Mouse (Mus musculus) stomach, embryonic 14.5 days (tissue): ENCODE data around the gene Gm15448. TPM values are rescaled to one million over a fixed set of nuclear protein-coding genes. Genes with fewer than 3 reads are reported as not detected.
"Not testable (repeated sequence)": the region's sequence is repeated elsewhere in the genome, so short reads cannot be mapped to it uniquely, and the experiment has no call there.

Experiments used
- ATAC-seq: fragments of 200-750 bp; cut with Nextera tagmentation; 2 replicates; pipeline ENCODE4 v1.8.0; 2017; ENCODE audit warnings: low read depth, moderate TSS enrichment; ENCODE audit not compliant: insufficient number of reproducible peaks, insufficient read depth, low FRiP score
- H3K27ac ChIP-seq: fragments of 300-500 bp; sonication (generic); 2 replicates; pipeline ENCODE4 v1.5.1; 2014; ENCODE audit warnings: mild to moderate bottlenecking, low read length, moderate library complexity, mixed read lengths
- H3K27me3 ChIP-seq: fragments of 300-500 bp; sonication (generic); 2 replicates; pipeline ENCODE4 v1.6.1; 2014; ENCODE audit warnings: low read length, control low read depth, mixed read lengths; ENCODE audit not compliant: control insufficient read depth, insufficient read depth
- H3K36me3 ChIP-seq: fragments of 300-500 bp; sonication (generic); 2 replicates; pipeline ENCODE4 v1.6.1; 2014; ENCODE audit warnings: mild to moderate bottlenecking, control low read depth, low read length, moderate library complexity, mixed read lengths; ENCODE audit not compliant: control insufficient read depth, insufficient read depth
- H3K4me1 ChIP-seq: fragments of 300-500 bp; sonication (generic); 2 replicates; pipeline ENCODE4 v1.6.1; 2014; ENCODE audit warnings: low read length, control low read depth, mixed read lengths; ENCODE audit not compliant: control insufficient read depth, insufficient read depth
- H3K4me2 ChIP-seq: fragments of 300-500 bp; sonication (generic); replicated peaks from 2 replicates; pipeline ENCODE4 v1.6.1; 2014; ENCODE audit warnings: low read depth, low read length, control low read depth
- H3K4me3 ChIP-seq: fragments of 300-500 bp; sonication (generic); 2 replicates; pipeline ENCODE4 v1.5.1; 2014; ENCODE audit warnings: low read depth, low read length, control low read depth
- H3K9ac ChIP-seq: fragments of 300-500 bp; sonication (generic); replicated peaks from 2 replicates; pipeline ENCODE4 v1.6.1; 2014; ENCODE audit warnings: low read depth, mild to moderate bottlenecking, control low read depth, low read length, moderate library complexity, mixed read lengths
- H3K9me3 ChIP-seq: fragments of 300-500 bp; sonication (generic); 2 replicates; pipeline ENCODE4 v1.6.1; 2016; ENCODE audit warnings: low read depth, low read length, control low read depth; ENCODE audit not compliant: control insufficient read depth
- WGBS: fragments of 180-500 bp; shearing (Covaris S2); extraction: QIAGEN DNeasy Blood & Tissue Kit; methylation state at CpG from one replicate; pipeline ENCODE4 v1.1.7; 2014; 5-methylcytosine and 5-hydroxymethylcytosine counted together
- polyA plus RNA-seq: library from polyadenylated mRNA; unstranded; fragments of >200 nt; fragmentation: Nextera tagmentation; extraction: Ambion mirVana; gene quantifications from 2 replicates; pipeline ENCODE4 v1.2.1, GENCODE M21; 2014

The Gm15448 gene
- not detected in 2 replicates for polyA plus RNA-seq

GRCm38 (mm10) chr7:3825599-3825998 is at the start of gene Gm15448:
TSS of gene Gm15448 (minus strand) at chr7:3825687.
- H3K4me1 ChIP-seq, ATAC-seq, H3K9ac ChIP-seq, H3K27ac ChIP-seq, H3K36me3 ChIP-seq, H3K4me2 ChIP-seq, H3K4me3 ChIP-seq, H3K27me3 ChIP-seq, H3K9me3 ChIP-seq: not testable (repeated sequence)
- WGBS, result 41% methylated on average over 1 of the region's 3 CpGs

- not testable (repeated sequence) for H3K36me3 ChIP-seq, H3K27ac ChIP-seq, ATAC-seq, H3K4me3 ChIP-seq, H3K9me3 ChIP-seq, H3K4me2 ChIP-seq, H3K27me3 ChIP-seq, H3K9ac ChIP-seq, H3K4me1 ChIP-seq
- WGBS, result no CpG with 5 or more reads among the region's 1 CpGs
Measured at GRCm38 (mm10) chr7:3875032-3875431, 49.5 kb upstream of the Gm15448 start.

- not testable (repeated sequence) for ATAC-seq, H3K27ac ChIP-seq, H3K36me3 ChIP-seq, H3K9me3 ChIP-seq, H3K4me2 ChIP-seq, H3K9ac ChIP-seq, H3K27me3 ChIP-seq, H3K4me1 ChIP-seq, H3K4me3 ChIP-seq
- no CpG with 5 or more reads among the region's 2 CpGs for WGBS
Measured at GRCm38 (mm10) chr7:3844951-3845350, 19.5 kb upstream of the Gm15448 start, which contains the start of gene Pira2. TSS of gene Pira2 (minus strand) at chr7:3845051.

- not testable (repeated sequence) for H3K27me3 ChIP-seq, H3K36me3 ChIP-seq, H3K9ac ChIP-seq, H3K27ac ChIP-seq, H3K4me3 ChIP-seq, H3K4me2 ChIP-seq, H3K9me3 ChIP-seq, H3K4me1 ChIP-seq, ATAC-seq
- no CpG with 5 or more reads among the region's 1 CpGs for WGBS
Measured at GRCm38 (mm10) chr7:3837854-3838253, 12.4 kb upstream of the Gm15448 start.

- H3K27ac ChIP-seq, H3K4me2 ChIP-seq, H3K9ac ChIP-seq, H3K4me1 ChIP-seq, ATAC-seq, H3K4me3 ChIP-seq, H3K27me3 ChIP-seq, H3K9me3 ChIP-seq, H3K36me3 ChIP-seq: not testable (repeated sequence)
Measured at GRCm38 (mm10) chr7:3830633-3831032, 5.1 kb upstream of the Gm15448 start.

- ATAC-seq, result not testable (repeated sequence)
Measured at GRCm38 (mm10) chr7:3811912-3812311, 13.6 kb downstream of the Gm15448 start.

GRCm38 (mm10) chr7:3802935-3803334 is 22.6 kb downstream of the Gm15448 start:
- H3K36me3 ChIP-seq, H3K4me3 ChIP-seq, ATAC-seq, H3K9ac ChIP-seq, H3K27ac ChIP-seq, H3K9me3 ChIP-seq, H3K4me2 ChIP-seq, H3K27me3 ChIP-seq, H3K4me1 ChIP-seq: not testable (repeated sequence)
- 83% methylated on average over 4 of the region's 4 CpGs for WGBS

More at GRCm38 (mm10) chr7:3811912-3812311, 13.6 kb downstream of the Gm15448 start:
- not testable (repeated sequence) for H3K4me3 ChIP-seq, H3K9me3 ChIP-seq, H3K4me2 ChIP-seq, H3K9ac ChIP-seq, H3K27ac ChIP-seq, H3K27me3 ChIP-seq, H3K36me3 ChIP-seq, H3K4me1 ChIP-seq

GRCm38 (mm10) chr7:3799940-3800339 is 25.5 kb downstream of the Gm15448 start:
- not testable (repeated sequence) for H3K4me3 ChIP-seq, ATAC-seq, H3K27me3 ChIP-seq, H3K9ac ChIP-seq, H3K4me1 ChIP-seq, H3K36me3 ChIP-seq, H3K9me3 ChIP-seq, H3K27ac ChIP-seq, H3K4me2 ChIP-seq
- WGBS, result 76% methylated on average over 3 of the region's 3 CpGs

- ATAC-seq, H3K4me1 ChIP-seq, H3K27ac ChIP-seq, H3K27me3 ChIP-seq, H3K9me3 ChIP-seq, H3K36me3 ChIP-seq, H3K4me2 ChIP-seq, H3K4me3 ChIP-seq, H3K9ac ChIP-seq: not testable (repeated sequence)
Measured at GRCm38 (mm10) chr7:3796286-3796685, 29.2 kb downstream of the Gm15448 start.
